Mouse (Mus musculus) T-helper 1 cell (primary cell): Measurements from ENCODE around the gene Pcbd2.

Experiments
- in situ Hi-C: fragments of 300-600 bp; cut with MboI, MseI; formaldehyde crosslinking; loops from one replicate; pipeline ENCODE4 v1.15.1; 2025; ENCODE audit warnings: high pct_unique_total_duplicates

Gene Pcbd2

DNA sequence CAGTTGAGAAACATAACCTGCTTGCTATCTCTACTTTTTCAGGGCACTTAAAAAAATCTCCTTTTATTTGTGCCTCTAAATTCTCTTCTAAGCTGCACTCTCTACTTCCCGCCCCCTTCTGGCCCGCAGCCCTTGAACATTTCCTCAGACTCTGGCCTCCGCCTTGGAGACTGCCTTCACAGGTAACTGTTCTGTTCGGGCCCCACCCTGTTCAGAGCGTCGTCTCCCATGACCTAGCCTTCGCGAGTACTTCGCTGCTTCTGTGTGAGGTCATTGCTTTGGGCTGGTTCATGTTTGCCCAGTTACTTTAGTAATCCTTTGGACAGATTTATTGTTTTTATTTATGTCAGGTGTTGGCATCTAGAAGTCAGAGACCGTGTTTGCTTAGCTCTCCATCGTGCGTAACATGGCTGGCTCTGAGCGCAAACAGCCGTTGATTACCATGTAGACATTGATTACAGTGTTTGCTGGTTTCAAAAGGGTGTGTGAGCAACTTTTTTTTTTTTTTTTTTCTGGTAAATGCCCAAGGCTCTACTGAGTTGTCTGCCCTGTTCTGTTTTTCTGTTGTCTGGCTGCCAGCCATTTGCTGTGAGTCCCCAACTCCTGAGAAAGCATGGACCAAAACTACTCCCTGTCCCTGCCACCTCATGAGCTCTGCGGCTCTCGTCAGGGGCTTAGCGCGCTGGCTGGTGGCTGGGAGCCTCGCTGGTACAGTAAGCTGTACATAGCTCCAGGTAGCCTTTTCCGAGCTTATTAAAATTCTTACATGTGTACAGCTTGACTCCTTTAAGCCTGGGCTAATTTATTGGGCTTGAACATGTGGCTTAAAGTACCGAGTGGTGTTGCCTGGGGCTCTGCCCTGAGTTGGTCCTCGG lies 6.7 kb downstream of the Pcbd2 start:
- in situ Hi-C loops = no loop called here

DNA sequence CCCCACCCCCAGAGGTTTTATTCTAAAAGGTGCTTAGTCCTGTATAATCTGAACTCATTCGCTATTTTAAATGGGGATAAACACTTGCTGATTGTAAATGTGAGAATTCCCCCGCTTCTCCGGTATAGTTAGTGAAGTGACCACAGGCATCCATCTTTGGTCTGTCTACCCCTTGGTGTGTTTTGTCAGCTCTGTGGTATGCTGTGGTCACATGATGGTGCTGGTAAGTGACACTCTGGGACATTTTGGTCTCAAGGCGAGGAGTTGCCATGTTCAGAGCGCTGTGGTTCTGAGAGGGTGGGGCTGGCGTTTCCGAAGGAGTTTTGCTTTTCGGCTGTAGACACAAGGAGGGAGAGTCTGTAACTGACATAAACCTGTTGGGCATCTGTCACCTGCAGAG lies 10.7 kb downstream of the Pcbd2 start:
- in situ Hi-C loops = no loop called here

- in situ Hi-C loops = loop anchor here (10.0 kb wide), 1 partner anchor 1378 kb away; no protein-coding TSS in a partner anchor
Measured at GRCm38 (mm10) chr13:55742306-55742705, 15.1 kb downstream of the Pcbd2 start.

DNA sequence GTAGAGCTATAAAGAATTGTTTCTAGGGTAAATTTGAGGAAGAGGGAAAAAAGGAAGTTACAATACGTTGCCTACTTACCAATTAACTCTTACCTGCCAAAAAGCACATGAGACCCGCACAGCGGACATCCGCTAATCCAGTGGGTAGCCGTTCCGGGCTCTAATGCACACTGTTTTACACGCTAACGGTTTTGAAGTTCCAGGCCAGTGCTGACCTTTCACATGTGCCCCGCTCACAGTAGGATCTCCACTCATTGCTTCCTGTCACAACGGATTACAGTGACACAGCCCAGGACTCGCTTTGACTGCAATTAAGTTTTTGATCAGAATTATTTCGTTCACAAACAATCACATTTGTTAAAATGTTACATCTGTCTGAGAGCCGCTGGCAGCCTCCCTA lies 27.2 kb downstream of the Pcbd2 start:
- in situ Hi-C loops = no loop called here

GRCm38 (mm10) chr13:55756789-55757188 lies 29.6 kb downstream of the Pcbd2 start:
- in situ Hi-C loops = no loop called here

DNA sequence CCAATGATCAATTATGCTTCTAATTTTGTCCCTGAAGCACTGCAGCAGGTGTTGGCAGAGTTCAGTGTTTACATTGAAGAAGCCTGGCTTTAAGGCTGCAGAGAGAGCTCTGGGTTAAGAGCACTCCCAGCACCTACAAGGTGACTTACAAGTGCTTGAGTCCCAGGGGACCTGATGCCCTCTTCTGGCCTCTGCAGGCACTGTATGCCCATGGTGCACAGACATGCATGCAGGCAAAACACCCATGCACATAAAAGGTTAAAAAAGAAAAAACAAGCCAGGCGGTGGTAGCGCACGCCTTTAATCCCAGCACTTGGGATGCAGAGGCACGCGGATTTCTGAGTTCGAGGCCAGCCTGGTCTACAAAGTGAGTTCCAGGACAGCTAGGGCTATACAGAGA lies 30.5 kb downstream of the Pcbd2 start:
- in situ Hi-C loops = no loop called here

DNA sequence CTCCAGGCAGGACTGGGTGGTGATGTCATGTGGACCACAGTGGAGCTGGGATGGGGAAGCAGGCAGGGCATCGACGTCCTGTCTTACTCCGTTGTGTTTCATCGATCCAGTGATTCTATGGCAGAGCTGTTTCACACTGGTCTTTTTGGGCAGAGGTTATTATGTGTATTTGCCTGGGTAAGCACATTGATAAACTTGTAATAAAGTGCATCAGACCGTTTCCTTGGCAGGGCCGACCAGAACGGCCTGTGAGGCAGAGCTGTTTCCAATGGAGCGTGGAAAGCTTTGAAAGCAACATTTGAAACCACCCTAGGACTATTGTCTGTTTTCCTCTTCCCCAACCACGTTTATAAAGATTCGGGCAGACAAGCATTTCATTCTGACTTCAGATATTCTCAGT lies 33.4 kb downstream of the Pcbd2 start:
- in situ Hi-C loops = no loop called here

GRCm38 (mm10) chr13:55761486-55761885 lies 34.3 kb downstream of the Pcbd2 start:
- in situ Hi-C loops = no loop called here

- in situ Hi-C loops = no loop called here
Measured at GRCm38 (mm10) chr13:55774352-55774751, 47.2 kb downstream of the Pcbd2 start.

DNA sequence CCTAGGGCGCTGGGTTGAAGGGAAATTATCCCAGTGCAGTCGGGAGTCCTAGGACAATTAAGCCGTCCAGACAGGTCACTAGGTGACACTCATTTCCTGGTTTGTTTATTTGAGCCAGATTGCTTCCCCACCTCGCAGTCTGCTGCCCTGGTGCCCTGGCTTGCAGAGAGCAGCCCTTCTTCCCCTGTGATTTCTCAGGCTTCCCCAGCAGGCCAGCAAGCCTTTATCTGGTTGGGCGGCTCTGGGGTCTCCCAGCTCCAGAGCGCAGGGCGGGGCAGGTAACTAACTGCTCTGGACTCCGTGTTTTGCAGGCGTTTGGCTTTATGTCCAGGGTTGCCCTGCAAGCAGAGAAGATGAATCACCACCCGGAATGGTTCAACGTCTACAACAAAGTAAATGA lies 47.9 kb downstream of the Pcbd2 start:
- in situ Hi-C loops = no loop called here

DNA sequence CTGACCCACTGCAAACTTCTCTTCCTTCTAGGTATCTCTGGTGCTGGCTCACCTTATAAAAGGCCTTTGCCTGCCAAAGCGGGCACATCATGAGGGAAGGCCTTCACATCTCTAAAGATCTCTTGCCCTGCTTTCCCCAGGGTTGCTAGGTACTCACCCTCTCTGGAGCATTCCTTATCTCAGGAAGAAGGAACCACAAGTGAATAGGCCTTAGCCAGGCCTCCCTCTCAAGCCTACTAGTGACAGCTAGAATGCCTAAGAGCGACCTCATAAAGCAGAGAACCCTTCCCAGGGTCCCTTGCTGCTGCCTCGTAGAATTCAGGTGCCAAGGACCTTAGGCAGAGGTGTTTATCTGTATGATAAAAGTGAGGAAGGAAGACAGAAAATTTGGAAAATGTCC lies 57.1 kb downstream of the Pcbd2 start, which contains the start of gene Catsper3:
Catsper3 (plus strand) TSS at position 301 of the 400 bp plus-strand sequence.
- in situ Hi-C loops = no loop called here

GRCm38 (mm10) chr13:55786120-55786519 lies 59.0 kb downstream of the Pcbd2 start:
- in situ Hi-C loops = no loop called here

GRCm38 (mm10) chr13:55801246-55801645 lies 74.1 kb downstream of the Pcbd2 start:
- in situ Hi-C loops = no loop called here

GRCm38 (mm10) chr13:55803973-55804372 lies 76.8 kb downstream of the Pcbd2 start:
- in situ Hi-C loops = no loop called here

GRCm38 (mm10) chr13:55809041-55809623 lies 82.0 kb downstream of the Pcbd2 start:
- in situ Hi-C loops = no loop called here

- in situ Hi-C loops = no loop called here
Measured at GRCm38 (mm10) chr13:55809707-55810106, 82.5 kb downstream of the Pcbd2 start.

GRCm38 (mm10) chr13:55810947-55811346 lies 83.8 kb downstream of the Pcbd2 start:
- in situ Hi-C loops = no loop called here

DNA sequence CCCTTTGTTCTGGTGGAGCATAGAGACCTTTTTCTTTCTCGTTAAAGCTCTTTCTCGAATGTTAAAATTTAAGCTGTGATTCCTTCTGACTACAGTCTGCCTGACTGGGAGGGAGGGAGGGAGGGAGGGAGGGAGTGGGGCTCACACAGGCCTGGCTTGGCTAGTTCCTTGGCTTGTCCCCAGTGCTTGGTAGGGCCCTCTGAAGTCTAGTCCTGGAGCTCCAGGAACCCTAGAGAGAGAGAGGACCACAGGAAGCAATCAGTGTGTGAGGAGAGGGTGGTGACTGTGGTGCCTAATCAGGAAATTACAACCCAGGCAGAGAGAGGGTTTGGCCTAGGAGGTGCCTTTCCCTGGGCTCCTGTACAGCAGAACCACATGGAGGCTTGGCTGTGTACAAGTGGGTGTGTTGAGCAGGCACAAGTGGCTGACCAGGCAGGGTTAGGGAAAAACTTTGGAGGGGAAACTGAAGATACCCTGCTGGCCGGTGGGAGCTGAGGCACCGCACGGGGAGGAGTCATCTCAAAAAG lies 86.4 kb downstream of the Pcbd2 start:
- in situ Hi-C loops = no loop called here

GRCm38 (mm10) chr13:55814834-55815233 lies 87.7 kb downstream of the Pcbd2 start:
- in situ Hi-C loops = no loop called here

- in situ Hi-C loops = no loop called here
Measured at GRCm38 (mm10) chr13:55822499-55822898, 95.3 kb downstream of the Pcbd2 start.

- in situ Hi-C loops = no loop called here
Measured at GRCm38 (mm10) chr13:55824151-55824945, 97.2 kb downstream of the Pcbd2 start.

DNA sequence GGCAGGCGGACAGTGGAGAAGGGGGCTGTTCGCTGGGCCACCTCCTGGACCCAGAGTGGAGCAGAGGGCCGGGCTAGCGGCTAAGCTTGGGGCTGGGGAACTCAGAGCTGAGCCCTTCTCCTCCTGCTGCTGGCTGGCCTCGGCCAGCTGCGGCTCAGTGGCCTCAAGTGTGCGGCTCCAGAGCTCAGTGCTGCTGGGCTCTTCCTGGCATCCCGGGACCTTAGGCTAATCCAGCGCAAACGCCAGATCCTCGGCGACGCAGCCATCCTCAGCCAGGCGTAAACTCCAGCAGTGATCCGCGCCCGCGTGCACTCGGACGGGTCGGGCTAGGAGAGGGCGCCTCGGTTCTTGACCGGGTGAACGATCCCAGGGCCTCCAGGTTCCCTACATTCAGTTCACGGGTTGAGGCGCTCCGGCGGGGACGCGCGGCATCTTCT lies 98.1 kb downstream of the Pcbd2 start:
- in situ Hi-C loops = no loop called here
